Mouse (Mus musculus) brain, embryonic 14.5 days (tissue): ENCODE measurements around the gene Cdh13. TPM values are rescaled to one million over a fixed set of nuclear protein-coding genes. Genes with fewer than 3 reads are reported as not detected.

Experiments used
- DNase-seq: peaks from one replicate; pipeline ENCODE4 v3.0.0-alpha.2; 2011; ENCODE audit warnings: low read depth
- CTCF ChIP-seq: fragments of 200-500 bp; IDR thresholded peaks from 2 replicates; pipeline ENCODE4 v1.5.1; 2012; ENCODE audit warnings: inconsistent platforms, mild to moderate bottlenecking, moderate library complexity, borderline replicate concordance; ENCODE audit not compliant: insufficient read depth, insufficient read length; ENCODE audit errors: extremely low read depth
- POLR2A ChIP-seq: fragments of 200-500 bp; IDR thresholded peaks from 2 replicates; pipeline ENCODE4 v1.6.1; 2012; ENCODE audit warnings: mild to moderate bottlenecking, inconsistent platforms, borderline replicate concordance; ENCODE audit not compliant: poor library complexity, insufficient read depth, insufficient read length, severe bottlenecking; ENCODE audit errors: extremely low read depth
- polyA plus RNA-seq: library from polyadenylated mRNA; depleted of rRNA; stranded (reverse); fragments of >200 nt; gene quantifications from 2 replicates; pipeline ENCODE4 v1.2.3, GENCODE M21; 2012

Gene Cdh13
- polyA plus RNA-seq, 1 experiment, result 58.5 TPM

GRCm38 (mm10) chr8:118363781-118364180 lies 80.2 kb downstream of the Cdh13 start:
- peak; percentile 81 for DNase-seq
- TF ChIP-seq CTCF (no peak), POLR2A (no peak)

GRCm38 (mm10) chr8:118373092-118373491 lies 89.6 kb downstream of the Cdh13 start:
- no peak for TF ChIP-seq CTCF
- no peak for TF ChIP-seq POLR2A

GRCm38 (mm10) chr8:118374738-118375137 lies 91.2 kb downstream of the Cdh13 start:
- peak; percentile 80 for DNase-seq
- TF ChIP-seq POLR2A (no peak), CTCF (no peak)

More at GRCm38 (mm10) chr8:118373092-118373491, 89.6 kb downstream of the Cdh13 start:
- no peak for DNase-seq

GRCm38 (mm10) chr8:118376791-118377190 lies 93.3 kb downstream of the Cdh13 start:
- peak; percentile 76 for DNase-seq
- TF ChIP-seq CTCF (no peak), POLR2A (no peak)

GRCm38 (mm10) chr8:118378985-118379384 lies 95.5 kb downstream of the Cdh13 start:
- no peak for DNase-seq
- TF ChIP-seq CTCF, result no peak

- peak; percentile 93 for DNase-seq
- TF ChIP-seq POLR2A, result no peak
- TF ChIP-seq CTCF, result no peak
Observed at GRCm38 (mm10) chr8:118379657-118380056, 96.1 kb downstream of the Cdh13 start.

- no peak for DNase-seq
- TF ChIP-seq CTCF, result no peak
- no peak for TF ChIP-seq POLR2A
Observed at GRCm38 (mm10) chr8:118380058-118380457, 96.5 kb downstream of the Cdh13 start.

GRCm38 (mm10) chr8:118380782-118381181 lies 97.2 kb downstream of the Cdh13 start:
- DNase-seq, result no peak
- TF ChIP-seq POLR2A (no peak), CTCF (no peak)

- TF ChIP-seq CTCF, result no peak
- no peak for TF ChIP-seq POLR2A
- DNase-seq, result no peak
Observed at GRCm38 (mm10) chr8:118381641-118382040, 98.1 kb downstream of the Cdh13 start.

- no peak for DNase-seq
- TF ChIP-seq CTCF (no peak), POLR2A (no peak)
Observed at GRCm38 (mm10) chr8:118384314-118384713, 100.8 kb downstream of the Cdh13 start.

- DNase-seq, result no peak
- no peak for TF ChIP-seq CTCF
- TF ChIP-seq POLR2A, result no peak
Observed at GRCm38 (mm10) chr8:118389456-118389855, 105.9 kb downstream of the Cdh13 start.

- TF ChIP-seq POLR2A (no peak), CTCF (no peak)
- no peak for DNase-seq
Observed at GRCm38 (mm10) chr8:118393909-118394650, 110.5 kb downstream of the Cdh13 start.

GRCm38 (mm10) chr8:118395178-118395577 lies 111.6 kb downstream of the Cdh13 start:
- TF ChIP-seq CTCF, result no peak
- no peak for TF ChIP-seq POLR2A
- no peak for DNase-seq

GRCm38 (mm10) chr8:118404836-118405235 lies 121.3 kb downstream of the Cdh13 start:
- DNase-seq, result no peak
- TF ChIP-seq POLR2A (no peak), CTCF (no peak)
